Mouse (Mus musculus): ENCODE data around the gene Zfp1.

DNA sequence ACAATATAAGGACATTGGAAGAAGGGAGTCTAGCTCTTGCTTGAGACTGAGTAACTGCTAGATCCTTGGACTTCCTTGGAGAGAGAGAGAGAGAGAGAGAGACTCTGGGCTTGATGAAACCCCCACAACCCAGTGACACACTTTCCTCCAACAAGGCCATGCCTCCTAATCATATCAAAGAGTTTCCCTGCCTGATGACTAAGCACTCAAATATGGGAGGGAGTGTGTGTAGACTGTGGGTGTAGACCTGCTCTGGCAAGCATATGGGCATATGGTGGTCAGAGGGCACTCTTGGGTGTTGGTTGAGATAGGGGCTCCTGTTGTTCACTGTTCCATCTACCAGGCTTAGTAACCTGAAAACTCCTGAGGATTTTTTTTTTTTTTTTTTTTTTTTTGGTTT lies 5.1 kb upstream of the Zfp1 start:
- TF ChIP-seq CTCF (IDR thresholded peaks at IDR 0.05; ENCODE audit: borderline replicate concordance, control insufficient read depth, extremely low read depth, insufficient read depth, low read length, poor library complexity) (no peak), POLR2A (IDR thresholded peaks at IDR 0.05; ENCODE audit: control insufficient read depth, extremely low read depth, insufficient read depth, low read length, poor library complexity) (no peak)
